Mouse (Mus musculus): Measurements from ENCODE around the gene Mosmo.

GRCm38 (mm10) chr7:120695641-120696040 is 18.2 kb downstream of the Mosmo start:
- no peak for TF ChIP-seq POLR2A (IDR thresholded peaks at IDR 0.05; ENCODE audit: borderline replicate concordance, extremely low read depth, insufficient read depth, insufficient read length, poor library complexity, severe bottlenecking)
- TF ChIP-seq CTCF (IDR thresholded peaks at IDR 0.05; ENCODE audit: borderline replicate concordance, extremely low read depth, insufficient read depth, insufficient read length) = no peak
